Comparison of ENCODE assay signal across 9 mouse cellular contexts in the genomic region with DNA sequence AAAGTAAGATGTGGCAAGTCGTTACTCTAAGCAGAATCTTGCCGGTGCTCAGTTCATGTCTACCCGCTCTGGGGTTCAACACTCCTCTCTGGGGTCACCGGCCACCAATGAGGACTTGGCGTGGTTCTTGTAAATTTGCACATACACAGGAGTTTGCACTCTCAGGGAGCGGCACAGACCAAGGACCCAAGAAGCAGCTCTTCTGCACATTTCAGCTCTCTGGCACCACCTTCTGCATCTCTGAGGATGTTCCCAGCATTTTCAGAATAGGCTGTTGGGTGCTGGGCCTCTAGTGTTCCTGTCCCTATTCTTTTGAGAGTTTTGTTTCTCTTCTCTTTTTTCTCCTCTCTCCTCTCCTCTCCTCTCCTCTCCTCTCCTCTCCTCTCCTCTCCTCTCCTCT. TPM values are rescaled to one million over a fixed set of nuclear protein-coding genes. Genes with fewer than 3 reads are reported as not detected.
DNase-seq lines count a peak whose midpoint lies in the region; ATAC-seq and TF ChIP-seq lines count a peak whose summit lies in the region.
"Had no signal": no experiment of that assay in that cellular context is flagged by ENCODE, and none has a peak within 500 bp of the region (broad histone marks: within the 10 kb centered on the region; RNA-seq: fewer than 3 reads in every experiment).

No protein-coding gene starts in this region.

- no peak overlapping the region for H3K4me3 ChIP-seq in limb, embryonic 11.5 days (ENCODE audit: low read depth, low read length)
- no peak overlapping the region for H3K4me3 ChIP-seq in limb, embryonic 10.5 days
- no peak overlapping the region for H3K4me3 ChIP-seq in forebrain, embryonic 16.5 days (replicated peaks; ENCODE audit: low read length)
- H3K4me3 ChIP-seq in kidney, embryonic 16.5 days (ENCODE audit: low read length): no peak overlapping the region
- H3K4me3 ChIP-seq in lung, adult 2 months (replicated peaks; ENCODE audit: extremely low read depth, low read depth, low read length): no peak overlapping the region
- H3K4me3 ChIP-seq in neural tube, embryonic 15.5 days (replicated peaks): no peak overlapping the region
- H3K4me3 ChIP-seq: midbrain, embryonic 12.5 days had no signal

- peak; percentile 19; the same call in 1 of the 2 replicates for TF ChIP-seq CTCF in lung, adult 2 months (IDR thresholded peaks at IDR 0.05; ENCODE audit: insufficient read depth, low read length)

- no peaks in the 10 kb centered on the region for H3K9me3 ChIP-seq in limb, embryonic 11.5 days (ENCODE audit: control insufficient read depth, low read length)
- no peaks in the 10 kb centered on the region for H3K9me3 ChIP-seq in limb, embryonic 10.5 days (replicated peaks)
- H3K9me3 ChIP-seq in forebrain, embryonic 16.5 days (ENCODE audit: control insufficient read depth, low read length): no peaks in the 10 kb centered on the region
- H3K9me3 ChIP-seq in kidney, embryonic 16.5 days (ENCODE audit: low read length): no peaks in the 10 kb centered on the region
- H3K9me3 ChIP-seq in neural tube, embryonic 15.5 days (replicated peaks): no peaks in the 10 kb centered on the region
- H3K9me3 ChIP-seq: midbrain, embryonic 12.5 days had no signal

- ATAC-seq in limb, embryonic 11.5 days (ENCODE audit: insufficient number of reproducible peaks, low FRiP score, low TSS enrichment, low read depth): 0 out of 2 replicates have a peak, but pooled peaks have one; percentile 31
- 0 out of 2 replicates have a peak, but pooled peaks have one; percentile 31 for ATAC-seq in forebrain, embryonic 16.5 days
- peak; percentile 59; the same call in 1 of the 2 replicates for ATAC-seq in kidney, embryonic 16.5 days (ENCODE audit: low FRiP score, low TSS enrichment)
- ATAC-seq in neural tube, embryonic 15.5 days (ENCODE audit: low FRiP score): no peak

- no peaks in the 10 kb centered on the region for H3K4me1 ChIP-seq in limb, embryonic 11.5 days (ENCODE audit: control insufficient read depth, insufficient read depth, low read length)
- H3K4me1 ChIP-seq in limb, embryonic 10.5 days: peaks cover 9% of the 10 kb centered on the region
- no peaks in the 10 kb centered on the region for H3K4me1 ChIP-seq in forebrain, embryonic 16.5 days (replicated peaks; ENCODE audit: control insufficient read depth, insufficient read depth, low read length)
- H3K4me1 ChIP-seq in kidney, embryonic 16.5 days (ENCODE audit: insufficient read depth, low read length): 0 out of 2 replicates have a peak, but pooled peaks cover 6% of the 10 kb centered on the region
- H3K4me1 ChIP-seq in lung, adult 2 months (ENCODE audit: control insufficient read depth, insufficient read depth, low read length): no peaks in the 10 kb centered on the region
- H3K4me1 ChIP-seq in neural tube, embryonic 15.5 days: peaks cover 3% of the 10 kb centered on the region; the same call in 1 of the 2 replicates

- TF ChIP-seq POLR2A in lung, adult 2 months (IDR thresholded peaks at IDR 0.05; ENCODE audit: borderline replicate concordance, extremely low read depth, low read depth, low read length): no peak

- DNase-seq in limb, embryonic 11.5 days (ENCODE audit: low spot score): peak; percentile 34
- no peak for DNase-seq in limb, embryonic 10.5 days (ENCODE audit: low spot score)
- peak; percentile 59 for DNase-seq in adipocyte (ENCODE audit: low spot score)
- no peak for DNase-seq in lung, adult 2 months
- peak; percentile 37 for DNase-seq in right cerebral cortex, postnatal 4 days

- no peaks in the 10 kb centered on the region for H3K36me3 ChIP-seq in limb, embryonic 11.5 days (ENCODE audit: control insufficient read depth, insufficient read depth, low read length)
- no peaks in the 10 kb centered on the region for H3K36me3 ChIP-seq in limb, embryonic 10.5 days
- H3K36me3 ChIP-seq in forebrain, embryonic 16.5 days (ENCODE audit: control insufficient read depth, insufficient read depth): no peaks in the 10 kb centered on the region
- no peaks in the 10 kb centered on the region for H3K36me3 ChIP-seq in kidney, embryonic 16.5 days (ENCODE audit: insufficient read depth, low read length)
- H3K36me3 ChIP-seq in neural tube, embryonic 15.5 days: no peaks in the 10 kb centered on the region
- H3K36me3 ChIP-seq: midbrain, embryonic 12.5 days had no signal

- no peak overlapping the region for H3K27ac ChIP-seq in limb, embryonic 11.5 days (replicated peaks; ENCODE audit: low read depth, low read length)
- H3K27ac ChIP-seq in limb, embryonic 10.5 days: no peak overlapping the region
- H3K27ac ChIP-seq in forebrain, embryonic 16.5 days (ENCODE audit: low read length): no peak overlapping the region
- no peak overlapping the region for H3K27ac ChIP-seq in kidney, embryonic 16.5 days (ENCODE audit: low read length)
- no peak overlapping the region for H3K27ac ChIP-seq in neural tube, embryonic 15.5 days (replicated peaks)
- H3K27ac ChIP-seq: midbrain, embryonic 12.5 days had no signal

- no peak overlapping the region for H3K9ac ChIP-seq in limb, embryonic 11.5 days (ENCODE audit: low read length)
- no peak overlapping the region for H3K9ac ChIP-seq in forebrain, embryonic 16.5 days (replicated peaks; ENCODE audit: low read depth, low read length)
- H3K9ac ChIP-seq in kidney, embryonic 16.5 days (replicated peaks; ENCODE audit: low read length): no peak overlapping the region
- no peak overlapping the region for H3K9ac ChIP-seq in neural tube, embryonic 15.5 days (replicated peaks)
- H3K9ac ChIP-seq: midbrain, embryonic 12.5 days had no signal

- 21% methylated on average over 6 of the region's 6 CpGs for WGBS in limb, embryonic 11.5 days
- 28% methylated on average over 6 of the region's 6 CpGs for WGBS in limb, embryonic 10.5 days
- WGBS in forebrain, embryonic 16.5 days: 38% methylated on average over 6 of the region's 6 CpGs
- WGBS in kidney, embryonic 16.5 days: 21% methylated on average over 6 of the region's 6 CpGs
- 23% methylated on average over 6 of the region's 6 CpGs for WGBS in lung, adult 2 months
- WGBS in neural tube, embryonic 15.5 days: 31% methylated on average over 6 of the region's 6 CpGs

- H3K4me2 ChIP-seq in limb, embryonic 11.5 days (ENCODE audit: low read depth, severe bottlenecking): no peak overlapping the region
- H3K4me2 ChIP-seq in forebrain, embryonic 16.5 days (ENCODE audit: low read length): no peak overlapping the region
- H3K4me2 ChIP-seq in kidney, embryonic 16.5 days (replicated peaks; ENCODE audit: low read depth, low read length): 0 out of 2 replicates have a peak overlapping the region, but pooled peaks have one; percentile 25
- no peak overlapping the region for H3K4me2 ChIP-seq in neural tube, embryonic 15.5 days
- H3K4me2 ChIP-seq: midbrain, embryonic 12.5 days had no signal

- no peaks in the 10 kb centered on the region for H3K27me3 ChIP-seq in limb, embryonic 11.5 days (ENCODE audit: control insufficient read depth, insufficient read depth, low read length)
- peaks cover 15% of the 10 kb centered on the region for H3K27me3 ChIP-seq in limb, embryonic 10.5 days (ENCODE audit: low read depth, poor library complexity, severe bottlenecking)
- no peaks in the 10 kb centered on the region for H3K27me3 ChIP-seq in forebrain, embryonic 16.5 days (replicated peaks; ENCODE audit: control insufficient read depth, insufficient read depth, low read length)
- H3K27me3 ChIP-seq in kidney, embryonic 16.5 days (ENCODE audit: insufficient read depth, low read length): no peaks in the 10 kb centered on the region
- peaks cover under 1% of the 10 kb centered on the region; the same call in 1 of the 2 replicates for H3K27me3 ChIP-seq in neural tube, embryonic 15.5 days (replicated peaks)

RNA-seq across cellular contexts. Expression of a gene that starts 6.8 kb away (rescaled TPM):
- polyA plus RNA-seq in limb, embryonic 11.5 days (2014; fragmentation: Nextera tagmentation; extraction: Ambion mirVana): 0.13 and 0.19 TPM in 2 replicates
- 0.11 and 0.21 TPM in 2 replicates for polyA plus RNA-seq in limb, embryonic 10.5 days (2016; fragmentation: Nextera tagmentation; extraction: Ambion mirVana)
- 0.17 and 0.24 TPM in 2 replicates for polyA plus RNA-seq in forebrain, embryonic 16.5 days (2015; fragmentation: Nextera tagmentation; extraction: Ambion mirVana)
- polyA plus RNA-seq in kidney, embryonic 16.5 days (2015; fragmentation: Nextera tagmentation; extraction: Ambion mirVana): 2.4 and 2.6 TPM in 2 replicates
- 0.19 and 0.39 TPM in 2 replicates for polyA plus RNA-seq in lung, adult 2 months (2012; rRNA removed)
- polyA plus RNA-seq in neural tube, embryonic 15.5 days (2015; fragmentation: Nextera tagmentation; extraction: Ambion mirVana): 0.24 and 0.51 TPM in 2 replicates

RNA-seq across cellular contexts. Expression of a gene that starts 7.0 kb away (rescaled TPM):
- not detected in 2 replicates for polyA plus RNA-seq in limb, embryonic 11.5 days (2014; fragmentation: Nextera tagmentation; extraction: Ambion mirVana)
- not detected in 2 replicates for polyA plus RNA-seq in limb, embryonic 10.5 days (2016; fragmentation: Nextera tagmentation; extraction: Ambion mirVana)
- not detected in 2 replicates for polyA plus RNA-seq in forebrain, embryonic 16.5 days (2015; fragmentation: Nextera tagmentation; extraction: Ambion mirVana)
- polyA plus RNA-seq in kidney, embryonic 16.5 days (2015; fragmentation: Nextera tagmentation; extraction: Ambion mirVana): 0.65 and 0.76 TPM in 2 replicates
- not detected in 2 replicates for polyA plus RNA-seq in lung, adult 2 months (2012; rRNA removed)
- polyA plus RNA-seq in neural tube, embryonic 15.5 days (2015; fragmentation: Nextera tagmentation; extraction: Ambion mirVana): 0.45 TPM in 1 of 2 replicates, not detected in the other
- polyA plus RNA-seq: midbrain, embryonic 12.5 days had no signal

Comparison
In these comparisons a context has a peak if more than half of its experiments do, and no peak if none do; other contexts are left out.
1. DNase-seq: peak in limb, embryonic 11.5 days (single experiment), adipocyte (single experiment) and right cerebral cortex, postnatal 4 days (single experiment); none in limb, embryonic 10.5 days (single experiment) and lung, adult 2 months (single experiment).